Mouse (Mus musculus): ENCODE data around the gene Fscn1. TPM values are rescaled to one million over a fixed set of nuclear protein-coding genes. Genes with fewer than 3 reads are reported as not detected.

The Fscn1 gene
- polyA plus RNA-seq, 1 experiment from 2014 or later, result 521 TPM

DNA sequence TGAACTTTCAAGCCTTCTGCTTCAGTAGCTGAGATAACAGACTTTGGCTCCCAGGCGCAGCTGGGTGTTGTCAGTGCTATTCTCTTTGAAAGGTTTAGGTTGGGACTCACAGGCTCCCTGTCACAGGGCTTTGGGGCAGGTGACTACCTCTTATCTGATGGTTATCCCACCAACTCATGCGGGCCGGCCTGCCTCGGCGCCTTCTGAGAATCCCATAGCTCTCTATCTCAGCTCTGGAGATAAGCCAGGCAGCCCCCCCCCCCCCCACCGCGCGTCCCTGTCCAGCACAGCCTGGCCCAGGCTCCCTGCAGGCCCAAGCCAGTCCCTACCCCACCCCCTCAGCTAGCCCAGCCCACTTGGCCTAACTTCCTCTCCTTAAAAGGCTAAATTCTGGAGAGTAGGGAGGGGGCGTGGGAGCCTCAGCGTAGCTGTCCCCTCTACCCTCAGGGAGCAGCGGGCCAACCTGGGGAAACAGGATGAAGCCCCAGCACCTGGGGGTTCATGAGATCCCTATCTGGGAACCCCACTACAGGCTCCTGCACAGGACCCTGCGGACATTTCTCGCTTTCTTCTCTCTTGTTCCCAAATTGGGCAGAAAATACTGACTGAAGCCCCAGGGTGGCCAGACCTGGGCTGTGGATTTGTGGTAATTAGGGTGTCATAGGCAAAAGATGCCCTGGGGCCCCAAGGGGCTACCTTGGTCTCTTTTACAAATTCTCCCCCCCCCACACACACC is 33.8 kb upstream of the Fscn1 start:
- Histone ChIP-seq H3K9ac (replicated peaks) (no peak overlapping the region), H3K27me3 (no peaks in the 10 kb centered on the region), H3K4me1 (peaks cover 12% of the 10 kb centered on the region), H3K36me3 (no peaks in the 10 kb centered on the region), H3K9me3 (no peaks in the 10 kb centered on the region), H3K4me2 (replicated peaks) (no peak overlapping the region), H3K27ac (replicated peaks) (peak overlapping the region; percentile 23; the same call in 1 of the 2 replicates), H3K4me3 (no peak overlapping the region)
- no peak for ATAC-seq (replicated peaks)
- WGBS, result 14% methylated on average over 13 of the region's 13 CpGs

DNA sequence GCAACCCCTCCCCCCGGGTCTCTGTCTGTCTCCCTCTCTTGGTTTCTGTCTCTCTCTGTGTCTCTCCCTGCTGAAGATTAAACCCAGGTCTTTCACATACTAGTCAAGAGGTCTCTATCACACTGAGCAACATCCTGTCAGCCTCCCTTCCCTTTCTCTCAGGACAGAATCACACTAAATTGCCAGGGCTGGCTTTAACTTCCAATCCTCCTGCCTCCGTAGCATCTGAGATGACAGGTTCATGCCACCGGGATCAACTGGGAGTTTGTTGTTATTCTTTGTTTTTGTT is 33.3 kb upstream of the Fscn1 start:
- H3K9ac ChIP-seq (replicated peaks), result no peak overlapping the region
- no peaks in the 10 kb centered on the region for H3K36me3 ChIP-seq
- peaks cover 12% of the 10 kb centered on the region for H3K4me1 ChIP-seq
- no peaks in the 10 kb centered on the region for H3K27me3 ChIP-seq
- no peak overlapping the region for H3K4me2 ChIP-seq (replicated peaks)
- no peak overlapping the region for H3K4me3 ChIP-seq
- 60% methylated on average over 3 of the region's 3 CpGs for WGBS
- H3K27ac ChIP-seq (replicated peaks), result 0 out of 2 replicates have a peak overlapping the region, but pooled peaks have one; percentile 23
- no peaks in the 10 kb centered on the region for H3K9me3 ChIP-seq
- ATAC-seq (replicated peaks), result no peak

GRCm38 (mm10) chr5:142927341-142927930 is 32.7 kb upstream of the Fscn1 start:
- no peak overlapping the region for H3K4me2 ChIP-seq (replicated peaks)
- H3K27me3 ChIP-seq, result no peaks in the 10 kb centered on the region
- WGBS, result 96% methylated on average over 12 of the region's 12 CpGs
- ATAC-seq (replicated peaks), result no peak
- H3K4me3 ChIP-seq, result no peak overlapping the region
- H3K9me3 ChIP-seq, result no peaks in the 10 kb centered on the region
- H3K4me1 ChIP-seq, result peaks cover 12% of the 10 kb centered on the region
- no peak overlapping the region for H3K27ac ChIP-seq (replicated peaks)
- H3K36me3 ChIP-seq, result no peaks in the 10 kb centered on the region
- no peak overlapping the region for H3K9ac ChIP-seq (replicated peaks)

DNA sequence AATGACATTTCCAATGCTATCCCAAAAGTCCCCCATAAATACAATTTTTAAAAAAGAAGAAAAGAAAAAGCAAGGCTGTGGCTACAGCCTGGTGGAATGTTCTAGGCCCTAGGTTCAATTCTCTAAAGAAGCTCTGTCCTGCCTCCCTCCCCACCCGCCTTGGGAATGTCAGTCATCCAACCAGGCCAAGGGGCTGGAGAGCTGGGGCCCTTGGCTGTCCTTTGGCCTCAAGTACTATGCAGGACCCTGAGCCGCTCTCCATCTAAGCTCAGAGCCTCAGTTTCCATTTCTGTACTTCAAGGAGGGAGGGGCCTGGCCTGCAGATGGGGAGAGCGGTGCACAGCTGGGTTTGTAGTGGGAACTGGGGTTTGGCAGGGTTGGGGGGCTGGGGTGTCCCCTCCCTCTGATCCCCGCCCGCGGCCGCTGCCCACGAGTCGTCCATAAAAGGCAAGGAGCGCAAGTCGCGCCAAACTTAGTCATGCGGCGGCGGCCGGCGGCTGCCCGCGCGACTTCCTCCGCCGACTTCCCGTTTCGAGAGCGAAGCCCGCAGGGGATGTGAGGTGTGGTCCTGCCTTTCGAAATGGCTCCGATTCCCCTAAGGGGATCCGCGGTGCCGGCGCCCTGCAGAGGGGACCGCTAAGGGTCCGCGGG is 31.3 kb upstream of the Fscn1 start:
- Histone ChIP-seq H3K27ac (replicated peaks) (no peak overlapping the region; the same call in 1 of the 2 replicates), H3K36me3 (no peaks in the 10 kb centered on the region), H3K4me2 (replicated peaks) (peak overlapping the region; percentile 46), H3K4me3 (peak overlapping the region; percentile 37), H3K9ac (replicated peaks) (peak overlapping the region; percentile 42), H3K9me3 (no peaks in the 10 kb centered on the region), H3K27me3 (no peaks in the 10 kb centered on the region), H3K4me1 (peaks cover 12% of the 10 kb centered on the region)
- WGBS, result 3% methylated on average over 35 of the region's 35 CpGs
- ATAC-seq (replicated peaks), result no peak

DNA sequence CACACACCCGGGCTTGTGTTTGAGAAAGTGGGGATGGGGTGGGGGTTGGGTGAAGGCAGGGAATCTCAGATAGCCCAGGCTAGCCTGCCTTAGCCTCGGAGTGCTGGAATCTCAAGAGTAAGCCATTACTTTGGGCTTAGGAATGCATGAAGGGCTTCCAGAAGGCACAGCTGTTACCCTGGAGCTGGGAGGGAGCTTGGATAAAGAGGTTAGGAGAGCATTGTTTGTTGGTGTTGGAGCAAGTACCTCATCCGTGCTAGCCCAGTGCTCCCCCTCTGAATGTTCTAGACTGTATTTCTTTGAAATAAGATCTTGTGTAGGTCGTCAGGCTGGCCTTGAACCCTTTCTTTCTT is 30.8 kb upstream of the Fscn1 start:
- 17% methylated on average over 4 of the region's 4 CpGs for WGBS
- no peak for ATAC-seq (replicated peaks)

GRCm38 (mm10) chr5:142931241-142931745 is 28.9 kb upstream of the Fscn1 start:
- ATAC-seq (replicated peaks), result no peak
- no peaks in the 10 kb centered on the region for H3K36me3 ChIP-seq
- H3K9ac ChIP-seq (replicated peaks), result no peak overlapping the region
- no peak overlapping the region for H3K4me2 ChIP-seq (replicated peaks)
- H3K27ac ChIP-seq (replicated peaks), result no peak overlapping the region
- H3K9me3 ChIP-seq, result no peaks in the 10 kb centered on the region
- H3K4me1 ChIP-seq, result peaks cover 16% of the 10 kb centered on the region
- H3K27me3 ChIP-seq, result no peaks in the 10 kb centered on the region
- no peak overlapping the region for H3K4me3 ChIP-seq
- 87% methylated on average over 9 of the region's 9 CpGs for WGBS

More for the DNA sequence above, 30.8 kb upstream of the Fscn1 start:
- H3K27me3 ChIP-seq, result no peaks in the 10 kb centered on the region
- H3K9ac ChIP-seq (replicated peaks), result peak overlapping the region; percentile 42
- no peaks in the 10 kb centered on the region for H3K36me3 ChIP-seq
- peak overlapping the region; percentile 46 for H3K4me2 ChIP-seq (replicated peaks)
- H3K4me3 ChIP-seq, result peak overlapping the region; percentile 37
- peaks cover 12% of the 10 kb centered on the region for H3K4me1 ChIP-seq
- no peak overlapping the region; the same call in 1 of the 2 replicates for H3K27ac ChIP-seq (replicated peaks)
- H3K9me3 ChIP-seq, result no peaks in the 10 kb centered on the region

DNA sequence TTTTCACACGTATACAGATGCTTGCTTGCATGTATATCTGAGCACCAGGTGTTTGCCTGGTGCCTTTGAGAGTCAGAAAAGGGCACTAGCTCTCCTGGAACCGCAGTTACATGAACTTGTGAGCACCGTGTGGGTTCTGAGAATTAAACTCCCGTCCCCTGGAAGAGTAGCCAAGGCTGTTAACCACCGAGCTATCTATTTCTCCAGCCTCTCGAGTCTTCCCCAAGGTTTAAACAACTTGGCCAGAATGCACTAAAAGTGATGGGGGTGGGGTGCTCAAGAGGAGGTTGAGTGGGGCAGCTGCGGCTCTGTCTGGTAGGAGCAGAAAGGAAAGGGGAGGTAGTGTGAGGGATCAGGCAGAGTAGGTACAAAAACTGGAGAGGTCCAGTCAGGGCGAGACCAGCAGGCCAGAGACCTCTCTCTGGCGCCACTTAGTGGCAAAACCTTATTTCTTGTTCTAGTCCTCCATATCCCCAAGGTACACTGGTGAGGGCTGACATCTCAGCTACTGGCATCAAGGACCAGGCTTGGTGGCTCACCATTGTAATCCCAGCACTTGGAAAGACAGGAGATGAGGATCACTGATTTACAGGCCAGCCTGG is 28.0 kb upstream of the Fscn1 start:
- no peaks in the 10 kb centered on the region for H3K9me3 ChIP-seq
- no peaks in the 10 kb centered on the region for H3K36me3 ChIP-seq
- H3K4me3 ChIP-seq, result no peak overlapping the region
- no peak overlapping the region for H3K9ac ChIP-seq (replicated peaks)
- H3K4me1 ChIP-seq, result peaks cover 12% of the 10 kb centered on the region
- ATAC-seq (replicated peaks), result peak; percentile 38
- no peak overlapping the region for H3K27ac ChIP-seq (replicated peaks)
- no peaks in the 10 kb centered on the region for H3K27me3 ChIP-seq
- WGBS, result 28% methylated on average over 9 of the region's 9 CpGs
- H3K4me2 ChIP-seq (replicated peaks), result no peak overlapping the region

- H3K27me3 ChIP-seq, result no peaks in the 10 kb centered on the region
- H3K4me1 ChIP-seq, result peaks cover 12% of the 10 kb centered on the region
- no peak overlapping the region for H3K4me2 ChIP-seq (replicated peaks)
- ATAC-seq (replicated peaks), result no peak
- no peak overlapping the region for H3K4me3 ChIP-seq
- no peak overlapping the region for H3K27ac ChIP-seq (replicated peaks)
- WGBS, result 69% methylated on average over 8 of the region's 8 CpGs
- no peaks in the 10 kb centered on the region for H3K36me3 ChIP-seq
- no peak overlapping the region for H3K9ac ChIP-seq (replicated peaks)
- no peaks in the 10 kb centered on the region for H3K9me3 ChIP-seq
Observed at GRCm38 (mm10) chr5:142932731-142933130, 27.4 kb upstream of the Fscn1 start.

- Histone ChIP-seq H3K4me3 (0 out of 2 replicates have a peak overlapping the region, but pooled peaks have one; percentile 7), H3K4me2 (replicated peaks) (peak overlapping the region; percentile 30; the same call in 1 of the 2 replicates), H3K9me3 (no peaks in the 10 kb centered on the region), H3K36me3 (no peaks in the 10 kb centered on the region), H3K4me1 (peaks cover 6% of the 10 kb centered on the region; the same call in 1 of the 2 replicates), H3K27me3 (no peaks in the 10 kb centered on the region), H3K27ac (replicated peaks) (no peak overlapping the region), H3K9ac (replicated peaks) (no peak overlapping the region)
- WGBS, result 15% methylated on average over 13 of the region's 13 CpGs
- peak; percentile 70 for ATAC-seq (replicated peaks)
Observed at GRCm38 (mm10) chr5:142935642-142936335, 24.4 kb upstream of the Fscn1 start.

GRCm38 (mm10) chr5:142936336-142936719 is 23.8 kb upstream of the Fscn1 start:
- no peaks in the 10 kb centered on the region for H3K27me3 ChIP-seq
- ATAC-seq (replicated peaks), result 0 out of 2 replicates have a peak, but pooled peaks have one; percentile 43
- peak overlapping the region; percentile 30; the same call in 1 of the 2 replicates for H3K4me2 ChIP-seq (replicated peaks)
- H3K27ac ChIP-seq (replicated peaks), result no peak overlapping the region
- no peaks in the 10 kb centered on the region for H3K9me3 ChIP-seq
- H3K36me3 ChIP-seq, result no peaks in the 10 kb centered on the region
- peaks cover 6% of the 10 kb centered on the region; the same call in 1 of the 2 replicates for H3K4me1 ChIP-seq
- 0 out of 2 replicates have a peak overlapping the region, but pooled peaks have one; percentile 7 for H3K4me3 ChIP-seq
- H3K9ac ChIP-seq (replicated peaks), result no peak overlapping the region
- 4% methylated on average over 17 of the region's 17 CpGs for WGBS

- no peaks in the 10 kb centered on the region for H3K27me3 ChIP-seq
- H3K9me3 ChIP-seq, result no peaks in the 10 kb centered on the region
- peaks cover 6% of the 10 kb centered on the region; the same call in 1 of the 2 replicates for H3K4me1 ChIP-seq
- no peak overlapping the region for H3K9ac ChIP-seq (replicated peaks)
- WGBS, result 41% methylated on average over 19 of the region's 19 CpGs
- no peak overlapping the region for H3K27ac ChIP-seq (replicated peaks)
- no peaks in the 10 kb centered on the region for H3K36me3 ChIP-seq
- H3K4me3 ChIP-seq, result no peak overlapping the region
- ATAC-seq (replicated peaks), result no peak
- H3K4me2 ChIP-seq (replicated peaks), result no peak overlapping the region
Observed at GRCm38 (mm10) chr5:142937956-142938727, 22.0 kb upstream of the Fscn1 start.

Data from forebrain, embryonic 15.5 days (tissue).